Mouse (Mus musculus) T-cell, adult 2 months (primary cell): Measurements from ENCODE around the gene Unc93a2.
"Not testable (repeated sequence)": the region's sequence is repeated elsewhere in the genome, so short reads cannot be mapped to it uniquely, and the experiment has no call there.

Experiments used
- DNase-seq: peaks from one replicate; pipeline ENCODE4 v3.0.0; 2022; ENCODE audit warnings: low spot score

Gene Unc93a2

DNA sequence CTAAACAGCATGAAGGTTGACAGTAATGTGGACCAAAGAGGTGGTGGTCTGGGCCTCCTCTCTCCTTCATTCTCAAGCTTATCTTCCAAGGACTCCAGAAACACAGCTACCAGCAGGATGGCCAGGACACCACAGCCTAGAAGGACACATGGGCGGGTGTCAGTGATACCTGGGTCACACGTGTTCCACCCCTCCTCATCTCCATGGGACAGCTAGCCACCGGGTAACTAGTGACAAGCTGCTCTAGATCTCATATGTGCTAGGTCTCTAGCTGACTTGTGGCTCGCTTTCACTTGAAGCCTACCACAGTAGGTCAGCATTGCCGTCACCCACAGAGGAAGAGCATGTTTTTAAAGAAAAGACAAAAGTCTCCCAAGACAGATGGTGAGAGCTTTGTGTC, 13.4 kb downstream of the Unc93a2 start, which contains the start of gene Gm49630:
Gene Gm49630 (minus strand): TSS at position 101 of the 400 bp plus-strand sequence.
- not testable (repeated sequence) for DNase-seq

DNA sequence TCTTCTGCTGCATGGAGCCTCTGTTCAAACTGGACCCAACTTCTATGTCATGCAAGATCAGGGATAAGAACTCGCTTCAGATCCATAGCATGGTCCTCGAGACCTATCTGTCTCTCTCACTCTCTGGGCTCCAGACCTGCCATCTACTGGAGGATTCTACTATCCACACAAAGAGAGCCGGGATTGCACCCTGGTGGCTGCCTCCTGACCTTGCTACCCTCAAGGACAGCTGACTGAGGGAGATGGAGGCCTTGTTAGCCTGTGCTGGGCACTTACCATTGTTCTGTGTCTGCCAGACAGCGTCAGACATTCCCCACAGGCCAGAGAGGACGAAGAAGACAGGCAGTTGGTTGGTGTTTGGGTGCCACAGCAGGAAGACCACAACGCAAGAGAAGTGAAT, 15.9 kb downstream of the Unc93a2 start:
- not testable (repeated sequence) for DNase-seq

DNA sequence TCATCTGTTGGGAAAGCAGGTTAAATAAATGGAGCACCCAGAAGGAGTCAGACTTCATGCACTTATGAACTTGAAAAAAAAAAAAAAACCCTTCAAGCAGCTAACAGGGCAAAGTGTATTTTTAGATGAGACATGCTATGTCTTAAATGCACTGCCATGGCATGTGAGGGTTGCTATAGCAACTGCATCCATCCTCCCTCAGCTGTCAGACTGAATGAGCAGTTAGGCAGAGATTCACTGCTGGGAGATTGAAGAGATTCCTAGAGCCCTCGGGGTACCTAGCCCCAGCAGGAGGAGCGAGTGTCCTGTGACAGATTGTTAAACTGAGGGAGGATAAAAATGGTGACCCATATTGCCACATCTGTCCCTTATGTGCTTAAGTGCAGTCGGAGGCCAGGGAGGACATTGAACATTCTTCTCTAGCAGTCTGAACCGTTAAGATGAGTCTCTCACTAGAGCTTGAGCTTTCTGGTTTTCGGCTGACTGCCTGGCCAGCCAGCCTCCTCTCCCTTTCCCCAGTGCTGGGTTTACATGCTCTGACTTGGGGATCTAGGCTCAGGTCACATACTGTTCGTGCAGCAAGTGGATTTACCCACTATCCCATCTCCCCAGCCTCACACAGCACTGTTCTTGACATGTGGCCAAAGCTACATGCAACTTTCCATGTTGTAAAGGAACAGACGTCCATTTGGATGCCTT, 18.4 kb downstream of the Unc93a2 start:
- not testable (repeated sequence) for DNase-seq

DNA sequence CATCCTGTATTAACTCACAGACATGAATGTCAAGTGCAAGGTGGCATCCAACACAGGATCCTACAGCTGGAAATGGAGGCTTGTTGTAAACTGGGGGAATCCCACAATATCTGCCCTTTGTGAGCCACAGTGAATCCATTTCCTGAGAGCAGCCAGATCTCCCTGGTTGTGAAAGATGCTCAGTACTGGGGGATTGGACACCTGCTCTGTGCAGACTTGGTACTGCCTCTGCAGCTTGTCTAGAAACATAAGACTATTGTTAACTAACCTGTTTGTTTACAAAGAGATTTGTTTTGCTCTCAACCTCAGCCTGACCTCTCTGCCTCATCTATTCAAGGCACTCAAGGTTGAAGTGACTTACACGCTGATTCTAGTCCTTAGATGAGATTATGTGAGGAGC, 19.0 kb downstream of the Unc93a2 start:
- not testable (repeated sequence) for DNase-seq

DNA sequence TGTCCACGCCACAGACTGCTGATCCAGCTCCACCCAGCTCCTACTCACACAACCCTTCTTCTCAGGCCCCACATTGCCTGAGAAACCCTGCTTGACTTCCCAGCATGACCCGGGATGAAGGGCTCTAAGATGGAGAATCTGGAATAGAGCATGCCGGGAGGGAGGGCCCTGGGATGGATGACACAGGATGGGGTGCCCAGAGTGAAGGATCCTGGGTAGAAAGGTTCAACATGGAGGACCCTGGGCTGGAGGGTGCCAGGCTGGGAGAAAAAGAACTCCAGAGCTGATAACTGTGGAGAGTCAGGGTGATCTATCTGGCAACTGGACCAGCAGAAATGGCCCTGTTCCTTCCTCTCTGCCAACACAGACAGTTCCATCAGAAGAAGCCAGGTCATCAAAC, 19.6 kb downstream of the Unc93a2 start:
- not testable (repeated sequence) for DNase-seq

DNA sequence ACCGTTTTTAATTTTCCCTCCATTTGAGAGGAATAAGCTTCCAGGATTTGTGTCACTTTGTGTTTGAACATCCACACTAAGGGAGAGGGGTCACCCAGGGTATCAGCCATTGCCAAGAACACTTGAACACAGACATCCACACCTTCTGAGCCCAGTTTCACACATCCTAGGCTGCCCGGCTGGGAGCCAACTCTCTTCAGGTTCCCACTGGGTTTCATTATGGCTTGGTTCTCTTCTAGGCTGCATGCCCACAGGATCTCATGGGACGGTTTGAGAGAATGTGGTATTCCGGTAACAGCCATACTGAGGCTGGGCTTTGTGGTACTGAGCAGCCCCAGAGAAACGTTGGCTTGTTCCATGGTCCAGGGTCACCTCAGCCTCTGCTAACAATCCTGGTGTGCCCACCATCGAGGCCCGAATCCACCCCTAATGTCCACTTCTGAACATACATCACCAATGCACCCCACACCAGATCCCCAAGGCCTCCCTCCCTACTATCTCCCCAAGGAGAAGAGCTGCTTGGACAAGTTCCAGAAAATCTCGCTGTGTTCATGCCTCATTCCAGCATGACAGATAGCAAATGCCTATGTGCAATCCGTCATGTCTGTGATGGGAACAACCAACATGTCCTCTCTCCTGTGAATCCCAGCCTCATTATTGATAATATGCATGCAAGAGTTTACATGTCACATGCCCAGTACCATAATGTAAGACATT, 24.4 kb downstream of the Unc93a2 start:
- not testable (repeated sequence) for DNase-seq

DNA sequence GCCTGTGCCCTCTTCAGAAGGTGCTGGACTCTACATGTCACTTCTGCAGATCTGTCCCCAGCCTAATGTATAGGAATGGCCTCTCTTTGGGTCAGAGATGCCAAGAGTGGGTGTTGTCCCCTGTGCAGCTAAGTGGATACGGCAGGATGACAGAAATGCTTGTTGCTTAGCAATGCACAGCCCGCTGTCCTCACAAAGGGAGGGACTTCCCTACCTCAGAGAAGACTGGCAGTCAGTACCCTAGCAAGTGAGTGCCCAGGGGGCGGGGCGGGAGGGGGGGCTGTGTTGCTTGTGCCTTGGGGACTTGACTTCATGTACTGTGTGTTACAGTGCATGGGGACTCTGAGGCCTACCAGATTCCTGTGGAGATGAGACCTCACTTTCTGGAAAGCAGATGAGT, 25.5 kb downstream of the Unc93a2 start:
- not testable (repeated sequence) for DNase-seq

DNA sequence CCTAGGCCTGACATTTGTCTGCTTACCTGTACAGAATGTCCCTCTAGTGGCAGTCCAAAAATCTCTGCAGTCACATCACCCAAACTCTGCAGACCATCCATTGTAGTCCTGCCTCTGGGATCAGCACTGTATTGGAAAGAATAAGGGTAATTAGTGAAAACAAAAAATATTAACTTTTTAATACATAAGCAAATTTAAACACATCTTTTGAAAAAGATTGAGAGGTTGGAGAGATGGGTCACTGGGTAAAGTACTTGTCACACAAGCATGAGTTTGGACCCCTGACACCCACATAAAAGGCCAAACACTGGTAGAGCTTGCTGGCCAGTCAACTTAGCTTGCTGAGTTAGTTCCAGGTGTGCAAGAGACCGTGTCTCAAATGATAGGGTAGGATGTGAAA, 32.7 kb downstream of the Unc93a2 start, which contains the start of gene Ttll2:
Gene Ttll2 (minus strand): TSS at position 101 of the 400 bp plus-strand sequence.
- DNase-seq: not testable (repeated sequence)

DNA sequence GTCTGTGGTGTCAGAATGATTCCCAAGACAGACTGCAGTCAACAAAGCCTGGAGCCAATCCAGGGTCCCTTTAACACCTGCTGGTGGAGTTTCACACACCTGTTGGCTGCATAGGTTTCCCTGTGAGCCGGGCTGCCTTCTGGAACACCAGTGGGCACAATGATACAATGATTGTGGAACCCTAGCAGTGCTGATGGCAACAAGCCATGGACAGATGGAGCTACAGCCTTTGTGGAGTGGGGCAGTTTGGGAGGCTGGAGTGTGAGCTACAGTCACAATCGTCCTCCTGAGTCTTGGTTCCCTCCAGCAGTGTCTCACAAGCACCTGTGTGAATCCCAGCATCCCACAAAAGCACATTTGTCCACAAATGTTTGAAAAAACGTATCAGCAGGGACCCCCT, 36.5 kb downstream of the Unc93a2 start:
- not testable (repeated sequence) for DNase-seq

DNA sequence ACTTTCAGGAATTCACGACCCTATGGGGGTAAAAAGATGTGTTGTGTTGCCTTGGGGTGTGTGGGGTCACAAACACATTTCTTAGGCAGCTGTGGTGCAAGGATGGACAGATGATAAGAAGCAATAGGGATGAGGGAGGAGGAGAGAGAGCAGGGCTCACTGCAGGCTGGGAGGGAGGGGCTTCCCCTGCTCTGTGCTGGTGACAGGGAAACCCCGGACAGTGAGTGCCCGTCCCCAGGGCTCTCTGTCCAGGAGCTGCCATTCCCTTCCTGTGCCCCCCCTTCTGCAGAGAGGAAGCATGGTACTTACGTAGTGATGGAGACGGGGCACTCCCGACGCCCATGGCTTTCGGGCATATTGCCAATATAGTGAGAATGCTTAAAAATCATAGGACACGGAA, 47.9 kb downstream of the Unc93a2 start:
- DNase-seq: not testable (repeated sequence)

DNA sequence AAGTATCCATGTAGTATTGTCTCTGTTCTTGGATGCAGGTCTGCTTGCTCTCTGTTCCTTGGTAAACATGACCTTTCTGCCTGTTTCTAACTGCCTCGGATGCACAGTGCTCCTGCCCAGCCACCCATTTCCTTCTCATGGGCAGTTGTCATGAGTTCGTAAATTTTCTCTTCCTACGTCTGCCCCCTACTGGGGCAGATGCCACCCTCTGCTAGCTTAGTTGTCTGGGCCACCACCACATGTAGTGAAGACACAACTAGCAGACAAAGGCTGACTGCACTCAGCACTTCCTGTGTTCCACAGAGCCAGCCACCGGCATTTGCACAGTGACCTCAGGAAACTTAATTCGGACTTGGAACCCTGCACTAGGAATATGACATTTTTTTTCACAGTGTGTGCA, 52.5 kb downstream of the Unc93a2 start:
- DNase-seq: not testable (repeated sequence)

DNA sequence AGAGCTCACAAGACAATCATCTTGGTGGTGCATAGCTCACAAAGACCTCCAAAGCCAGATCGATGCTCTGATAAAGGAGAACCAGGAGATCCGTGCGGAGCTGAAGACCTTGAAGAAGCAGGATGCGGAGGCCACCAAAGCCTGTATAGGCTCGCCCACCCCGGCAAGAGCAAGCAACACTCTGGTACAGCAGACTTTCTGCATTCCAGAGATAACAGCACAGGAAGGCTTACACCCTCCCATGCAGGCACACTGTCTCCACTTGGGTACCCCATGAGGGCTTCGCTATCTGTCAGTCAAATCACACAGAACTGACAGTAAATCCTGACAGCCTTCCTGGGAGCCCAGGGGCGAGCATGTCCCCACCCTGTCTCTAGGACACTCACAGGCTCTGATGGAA, 58.8 kb downstream of the Unc93a2 start:
- not testable (repeated sequence) for DNase-seq

DNA sequence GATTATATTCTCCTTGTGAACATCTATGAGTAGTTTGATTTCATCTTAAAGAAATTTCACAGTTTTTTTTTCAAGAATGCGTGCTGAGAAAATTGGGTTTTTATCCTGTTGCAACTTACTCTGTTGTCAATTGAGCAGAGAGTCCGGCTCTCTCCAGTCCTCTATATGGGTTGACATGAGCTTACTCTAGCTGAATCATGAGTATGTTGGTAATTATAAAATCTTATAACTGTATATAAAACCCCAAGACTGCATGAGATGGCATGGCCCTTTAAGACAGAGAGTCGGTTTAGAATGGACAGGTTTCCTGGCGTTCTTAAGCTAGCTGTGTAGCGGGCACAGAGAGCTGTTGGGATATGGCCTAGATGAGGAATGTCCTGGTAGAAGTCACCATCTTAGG, 60.9 kb downstream of the Unc93a2 start, which contains the start of gene Tcp10a:
Gene Tcp10a (plus strand): TSS at position 301 of the 400 bp plus-strand sequence.
- not testable (repeated sequence) for DNase-seq

DNA sequence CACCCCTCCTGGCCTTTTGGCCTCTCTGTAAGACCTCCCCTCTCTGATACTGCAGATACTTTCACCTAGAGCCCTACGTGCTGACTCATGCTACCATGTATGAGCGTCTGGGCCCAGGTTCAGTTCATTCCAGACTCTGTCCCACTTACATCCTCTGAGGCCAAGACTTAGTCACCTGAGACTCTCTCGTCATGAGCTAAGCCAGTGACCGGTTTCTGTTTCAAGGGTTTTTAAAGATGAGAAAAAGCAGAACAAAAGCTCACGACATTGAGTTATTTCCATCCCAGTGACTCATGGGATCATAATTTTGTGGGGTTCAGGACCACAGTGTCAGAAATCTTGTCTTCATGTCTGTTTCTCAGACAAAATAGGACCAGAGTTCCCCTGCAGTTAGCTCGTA, 65.5 kb downstream of the Unc93a2 start:
- not testable (repeated sequence) for DNase-seq

DNA sequence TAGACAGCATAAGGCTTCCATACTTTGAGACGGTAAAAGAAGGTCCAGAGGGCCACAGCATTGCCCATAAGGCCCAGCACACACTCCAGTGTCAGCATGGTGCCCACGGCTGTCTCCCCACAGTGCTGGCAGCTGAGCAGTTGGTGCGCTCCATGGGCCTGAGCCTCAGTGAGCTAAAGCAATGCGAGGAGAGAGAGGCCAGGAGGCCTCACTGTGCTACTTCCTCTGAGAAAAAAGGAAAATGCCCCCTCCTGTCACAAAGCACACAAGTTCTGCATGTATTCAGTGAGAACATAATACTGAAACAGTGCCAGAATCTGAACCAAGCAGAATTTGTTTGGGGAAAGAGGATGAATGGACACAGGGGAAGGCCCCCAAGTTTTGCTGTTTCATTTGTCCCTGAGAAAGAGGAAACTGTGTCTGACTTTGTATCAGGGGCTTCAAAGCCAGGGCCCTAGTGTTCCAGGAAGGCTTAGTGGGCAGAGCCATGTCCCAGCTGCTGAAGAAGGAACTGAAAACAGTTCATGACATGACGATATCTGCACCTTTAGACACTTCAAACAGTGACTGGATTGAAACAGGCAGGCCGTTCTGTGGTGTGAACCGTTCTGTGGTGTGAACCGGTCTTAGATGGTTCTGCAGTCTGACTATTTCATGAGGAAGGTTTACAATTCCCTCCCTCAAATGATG, 69.4 kb downstream of the Unc93a2 start:
- DNase-seq: not testable (repeated sequence)
